Mouse (Mus musculus): ENCODE results near the gene Arl8a. TPM values are rescaled to one million over a fixed set of nuclear protein-coding genes. Genes with fewer than 3 reads are reported as not detected.

The Arl8a gene
- polyA plus RNA-seq, 1 experiment from 2014 or later = 329 TPM

- Histone ChIP-seq H3K27me3 (replicated peaks; ENCODE audit: control insufficient read depth, insufficient read depth, low read length) (no peaks in the 10 kb centered on the region), H3K9me3 (ENCODE audit: control insufficient read depth, low read length) (no peaks in the 10 kb centered on the region), H3K4me3 (ENCODE audit: low read length) (no peak overlapping the region), H3K9ac (ENCODE audit: low read depth, low read length) (no peak overlapping the region), H3K4me2 (ENCODE audit: low read length) (no peak overlapping the region), H3K4me1 (ENCODE audit: control insufficient read depth, insufficient read depth, low read depth, low read length) (no peaks in the 10 kb centered on the region; the same call in 1 of the 2 replicates), H3K27ac (ENCODE audit: low read depth, low read length) (no peak overlapping the region), H3K36me3 (ENCODE audit: control insufficient read depth, insufficient read depth, low read length) (no peaks in the 10 kb centered on the region)
- WGBS = 82% methylated on average over 7 of the region's 7 CpGs
- ATAC-seq = no peak
Measured at GRCm38 (mm10) chr1:135171202-135171601, 24.6 kb downstream of the Arl8a start.

- 0 out of 2 replicates have a peak overlapping the region, but pooled peaks have one; percentile 5 for H3K9ac ChIP-seq (ENCODE audit: low read depth, low read length)
- 53% methylated on average over 6 of the region's 6 CpGs for WGBS
- H3K36me3 ChIP-seq (ENCODE audit: control insufficient read depth, insufficient read depth, low read length) = no peaks in the 10 kb centered on the region
- peak; percentile 90 for ATAC-seq
- no peak overlapping the region for H3K4me2 ChIP-seq (ENCODE audit: low read length)
- no peak overlapping the region for H3K27ac ChIP-seq (ENCODE audit: low read depth, low read length)
- H3K9me3 ChIP-seq (ENCODE audit: control insufficient read depth, low read length) = no peaks in the 10 kb centered on the region
- H3K4me3 ChIP-seq (ENCODE audit: low read length) = no peak overlapping the region
- H3K4me1 ChIP-seq (ENCODE audit: control insufficient read depth, insufficient read depth, low read depth, low read length) = no peaks in the 10 kb centered on the region; the same call in 1 of the 2 replicates
- no peaks in the 10 kb centered on the region for H3K27me3 ChIP-seq (replicated peaks; ENCODE audit: control insufficient read depth, insufficient read depth, low read length)
Measured at GRCm38 (mm10) chr1:135171984-135172383, 25.4 kb downstream of the Arl8a start.

- Histone ChIP-seq H3K4me2 (ENCODE audit: low read length) (no peak overlapping the region), H3K27me3 (replicated peaks; ENCODE audit: control insufficient read depth, insufficient read depth, low read length) (no peaks in the 10 kb centered on the region), H3K4me1 (ENCODE audit: control insufficient read depth, insufficient read depth, low read depth, low read length) (no peaks in the 10 kb centered on the region), H3K9ac (ENCODE audit: low read depth, low read length) (no peak overlapping the region), H3K27ac (ENCODE audit: low read depth, low read length) (no peak overlapping the region), H3K36me3 (ENCODE audit: control insufficient read depth, insufficient read depth, low read length) (no peaks in the 10 kb centered on the region), H3K4me3 (ENCODE audit: low read length) (no peak overlapping the region), H3K9me3 (ENCODE audit: control insufficient read depth, low read length) (no peaks in the 10 kb centered on the region)
- 93% methylated on average over 6 of the region's 6 CpGs for WGBS
- ATAC-seq = no peak
Measured at GRCm38 (mm10) chr1:135173311-135173710, 26.7 kb downstream of the Arl8a start.

GRCm38 (mm10) chr1:135175176-135175575 lies 28.6 kb downstream of the Arl8a start:
- Histone ChIP-seq H3K4me3 (ENCODE audit: low read length) (no peak overlapping the region), H3K27ac (ENCODE audit: low read depth, low read length) (no peak overlapping the region), H3K4me2 (ENCODE audit: low read length) (no peak overlapping the region), H3K36me3 (ENCODE audit: control insufficient read depth, insufficient read depth, low read length) (no peaks in the 10 kb centered on the region), H3K27me3 (replicated peaks; ENCODE audit: control insufficient read depth, insufficient read depth, low read length) (no peaks in the 10 kb centered on the region), H3K9ac (ENCODE audit: low read depth, low read length) (no peak overlapping the region), H3K9me3 (ENCODE audit: control insufficient read depth, low read length) (no peaks in the 10 kb centered on the region), H3K4me1 (ENCODE audit: control insufficient read depth, insufficient read depth, low read depth, low read length) (no peaks in the 10 kb centered on the region)
- ATAC-seq = no peak
- 75% methylated on average over 3 of the region's 3 CpGs for WGBS

GRCm38 (mm10) chr1:135177724-135178123 lies 31.1 kb downstream of the Arl8a start:
- Histone ChIP-seq H3K27ac (ENCODE audit: low read depth, low read length) (no peak overlapping the region), H3K27me3 (replicated peaks; ENCODE audit: control insufficient read depth, insufficient read depth, low read length) (no peaks in the 10 kb centered on the region), H3K4me3 (ENCODE audit: low read length) (no peak overlapping the region), H3K4me2 (ENCODE audit: low read length) (no peak overlapping the region), H3K4me1 (ENCODE audit: control insufficient read depth, insufficient read depth, low read depth, low read length) (no peaks in the 10 kb centered on the region), H3K9me3 (ENCODE audit: control insufficient read depth, low read length) (no peaks in the 10 kb centered on the region), H3K9ac (ENCODE audit: low read depth, low read length) (no peak overlapping the region), H3K36me3 (ENCODE audit: control insufficient read depth, insufficient read depth, low read length) (no peaks in the 10 kb centered on the region)
- 89% methylated on average over 3 of the region's 3 CpGs for WGBS
- ATAC-seq = no peak

GRCm38 (mm10) chr1:135178863-135179262 lies 32.2 kb downstream of the Arl8a start:
- H3K4me1 ChIP-seq (ENCODE audit: control insufficient read depth, insufficient read depth, low read depth, low read length) = no peaks in the 10 kb centered on the region
- no peaks in the 10 kb centered on the region for H3K27me3 ChIP-seq (replicated peaks; ENCODE audit: control insufficient read depth, insufficient read depth, low read length)
- no peak overlapping the region for H3K27ac ChIP-seq (ENCODE audit: low read depth, low read length)
- H3K9me3 ChIP-seq (ENCODE audit: control insufficient read depth, low read length) = no peaks in the 10 kb centered on the region
- H3K36me3 ChIP-seq (ENCODE audit: control insufficient read depth, insufficient read depth, low read length) = no peaks in the 10 kb centered on the region
- 83% methylated on average over 7 of the region's 7 CpGs for WGBS
- ATAC-seq = no peak
- no peak overlapping the region for H3K4me2 ChIP-seq (ENCODE audit: low read length)
- H3K4me3 ChIP-seq (ENCODE audit: low read length) = no peak overlapping the region
- no peak overlapping the region for H3K9ac ChIP-seq (ENCODE audit: low read depth, low read length)

GRCm38 (mm10) chr1:135180830-135181229 lies 34.2 kb downstream of the Arl8a start:
- WGBS = 91% methylated on average over 10 of the region's 10 CpGs
- no peak overlapping the region for H3K27ac ChIP-seq (ENCODE audit: low read depth, low read length)
- no peak overlapping the region for H3K4me2 ChIP-seq (ENCODE audit: low read length)
- H3K27me3 ChIP-seq (replicated peaks; ENCODE audit: control insufficient read depth, insufficient read depth, low read length) = no peaks in the 10 kb centered on the region
- no peaks in the 10 kb centered on the region for H3K36me3 ChIP-seq (ENCODE audit: control insufficient read depth, insufficient read depth, low read length)
- no peak overlapping the region for H3K9ac ChIP-seq (ENCODE audit: low read depth, low read length)
- H3K9me3 ChIP-seq (ENCODE audit: control insufficient read depth, low read length) = no peaks in the 10 kb centered on the region
- no peak for ATAC-seq
- H3K4me3 ChIP-seq (ENCODE audit: low read length) = no peak overlapping the region
- H3K4me1 ChIP-seq (ENCODE audit: control insufficient read depth, insufficient read depth, low read depth, low read length) = no peaks in the 10 kb centered on the region

GRCm38 (mm10) chr1:135181275-135181674 lies 34.7 kb downstream of the Arl8a start:
- no peaks in the 10 kb centered on the region for H3K36me3 ChIP-seq (ENCODE audit: control insufficient read depth, insufficient read depth, low read length)
- H3K9ac ChIP-seq (ENCODE audit: low read depth, low read length) = no peak overlapping the region
- H3K4me2 ChIP-seq (ENCODE audit: low read length) = no peak overlapping the region
- no peak for ATAC-seq
- 75% methylated on average over 4 of the region's 4 CpGs for WGBS
- H3K27ac ChIP-seq (ENCODE audit: low read depth, low read length) = no peak overlapping the region
- no peaks in the 10 kb centered on the region for H3K9me3 ChIP-seq (ENCODE audit: control insufficient read depth, low read length)
- H3K4me3 ChIP-seq (ENCODE audit: low read length) = no peak overlapping the region
- no peaks in the 10 kb centered on the region for H3K4me1 ChIP-seq (ENCODE audit: control insufficient read depth, insufficient read depth, low read depth, low read length)
- H3K27me3 ChIP-seq (replicated peaks; ENCODE audit: control insufficient read depth, insufficient read depth, low read length) = no peaks in the 10 kb centered on the region

GRCm38 (mm10) chr1:135181880-135182623 lies 35.4 kb downstream of the Arl8a start:
- Histone ChIP-seq H3K36me3 (ENCODE audit: control insufficient read depth, insufficient read depth, low read length) (no peaks in the 10 kb centered on the region), H3K27me3 (replicated peaks; ENCODE audit: control insufficient read depth, insufficient read depth, low read length) (no peaks in the 10 kb centered on the region), H3K4me2 (ENCODE audit: low read length) (no peak overlapping the region), H3K9me3 (ENCODE audit: control insufficient read depth, low read length) (no peaks in the 10 kb centered on the region), H3K4me1 (ENCODE audit: control insufficient read depth, insufficient read depth, low read depth, low read length) (no peaks in the 10 kb centered on the region), H3K27ac (ENCODE audit: low read depth, low read length) (no peak overlapping the region), H3K9ac (ENCODE audit: low read depth, low read length) (no peak overlapping the region), H3K4me3 (ENCODE audit: low read length) (no peak overlapping the region)
- 70% methylated on average over 8 of the region's 8 CpGs for WGBS
- no peak for ATAC-seq

Data from hindbrain, embryonic 16.5 days (tissue).